Mouse (Mus musculus) hindbrain, embryonic 16.5 days (tissue): ENCODE results near the gene Rtl8b. TPM values are rescaled to one million over a fixed set of nuclear protein-coding genes. Genes with fewer than 3 reads are reported as not detected.
"Not testable (repeated sequence)": the region's sequence is repeated elsewhere in the genome, so short reads cannot be mapped to it uniquely, and the experiment has no call there.

Experiments
- ATAC-seq: fragments of 200-750 bp; cut with Nextera tagmentation; 2 replicates; pipeline ENCODE4 v1.8.0; 2017; ENCODE audit warnings: moderate TSS enrichment, moderate library complexity
- H3K27ac ChIP-seq: fragments of 300-500 bp; sonication (generic); 2 replicates; pipeline ENCODE4 v1.5.1; 2014; ENCODE audit warnings: low read depth, mild to moderate bottlenecking, control low read depth, low read length, moderate library complexity
- H3K27me3 ChIP-seq: fragments of 300-500 bp; sonication (generic); replicated peaks from 2 replicates; pipeline ENCODE4 v1.6.1; 2014; ENCODE audit warnings: low read length; ENCODE audit not compliant: control insufficient read depth, insufficient read depth
- H3K36me3 ChIP-seq: fragments of 300-500 bp; sonication (generic); 2 replicates; pipeline ENCODE4 v1.6.1; 2014; ENCODE audit warnings: mild to moderate bottlenecking, low read length, moderate library complexity, mixed read lengths; ENCODE audit not compliant: control insufficient read depth, insufficient read depth
- H3K4me1 ChIP-seq: fragments of 300-500 bp; sonication (generic); 2 replicates; pipeline ENCODE4 v1.6.1; 2014; ENCODE audit warnings: low read depth, low read length; ENCODE audit not compliant: control insufficient read depth, insufficient read depth
- H3K4me2 ChIP-seq: fragments of 300-500 bp; sonication (generic); 2 replicates; pipeline ENCODE4 v1.6.1; 2014; ENCODE audit warnings: mild to moderate bottlenecking, low read length, control low read depth, moderate library complexity
- H3K4me3 ChIP-seq: fragments of 300-500 bp; sonication (generic); 2 replicates; pipeline ENCODE4 v1.5.1; 2014; ENCODE audit warnings: mild to moderate bottlenecking, low read length, control low read depth, moderate library complexity
- H3K9ac ChIP-seq: fragments of 300-500 bp; sonication (generic); 2 replicates; pipeline ENCODE4 v1.6.1; 2014; ENCODE audit warnings: low read depth, mild to moderate bottlenecking, control low read depth, low read length, moderate library complexity
- H3K9me3 ChIP-seq: fragments of 300-500 bp; sonication (generic); 2 replicates; pipeline ENCODE4 v1.6.1; 2014; ENCODE audit warnings: mild to moderate bottlenecking, low read length, moderate library complexity; ENCODE audit not compliant: control insufficient read depth
- WGBS: fragments of 180-500 bp; shearing (Covaris S2); extraction: QIAGEN DNeasy Blood & Tissue Kit; methylation state at CpG from one replicate; pipeline ENCODE4 v1.1.7; 2014; 5-methylcytosine and 5-hydroxymethylcytosine counted together
- polyA plus RNA-seq: library from polyadenylated mRNA; unstranded; fragments of >200 nt; fragmentation: Nextera tagmentation; extraction: Ambion mirVana; gene quantifications from 2 replicates; pipeline ENCODE4 v1.2.1, GENCODE M21; 2015

Rtl8b gene
- polyA plus RNA-seq, 1 experiment from 2014 or later: 188 TPM

- not testable (repeated sequence) for H3K4me1 ChIP-seq, H3K4me2 ChIP-seq, H3K4me3 ChIP-seq, H3K9ac ChIP-seq, H3K36me3 ChIP-seq, H3K27ac ChIP-seq, ATAC-seq, H3K9me3 ChIP-seq, H3K27me3 ChIP-seq
- 60% methylated on average over 1 of the region's 3 CpGs for WGBS
Observed at GRCm38 (mm10) chrX:53682650-53683049, 12.4 kb upstream of the Rtl8b start.

- H3K9ac ChIP-seq, H3K27me3 ChIP-seq, H3K4me2 ChIP-seq, H3K36me3 ChIP-seq, H3K4me1 ChIP-seq, H3K4me3 ChIP-seq, H3K27ac ChIP-seq, H3K9me3 ChIP-seq: not testable (repeated sequence)
- 0 out of 2 replicates have a peak, but pooled peaks have one; percentile 45 for ATAC-seq
- 0% methylated on average over 1 of the region's 2 CpGs for WGBS
Observed at GRCm38 (mm10) chrX:53676943-53677342, 6.7 kb upstream of the Rtl8b start.

GRCm38 (mm10) chrX:53670696-53671095 lies 488 bp upstream of the Rtl8b start:
- not testable (repeated sequence) for H3K36me3 ChIP-seq, H3K27me3 ChIP-seq, H3K4me1 ChIP-seq, H3K9me3 ChIP-seq
- Histone ChIP-seq H3K27ac (peak overlapping the region; percentile 80), H3K9ac (peak overlapping the region; percentile 43), H3K4me3 (peak overlapping the region; percentile 32), H3K4me2 (peak overlapping the region; percentile 46)
- 16% methylated on average over 4 of the region's 4 CpGs for WGBS
- peak; percentile 62 for ATAC-seq

GRCm38 (mm10) chrX:53669557-53670270 lies 494 bp downstream of the Rtl8b start:
- Histone ChIP-seq H3K4me3 (peak overlapping the region; percentile 32), H3K4me2 (peak overlapping the region; percentile 48)
- H3K27me3 ChIP-seq, H3K9me3 ChIP-seq, H3K9ac ChIP-seq, H3K27ac ChIP-seq, H3K36me3 ChIP-seq, H3K4me1 ChIP-seq: not testable (repeated sequence)
- WGBS: no CpG with 5 or more reads among the region's 36 CpGs
- ATAC-seq: peak; percentile 55

GRCm38 (mm10) chrX:53652917-53653316 lies 17.3 kb downstream of the Rtl8b start:
- H3K9ac ChIP-seq, H3K27ac ChIP-seq, H3K9me3 ChIP-seq, ATAC-seq, H3K4me3 ChIP-seq, H3K27me3 ChIP-seq, H3K4me1 ChIP-seq, H3K36me3 ChIP-seq, H3K4me2 ChIP-seq: not testable (repeated sequence)
- 75% methylated on average over 4 of the region's 4 CpGs for WGBS

- Histone ChIP-seq H3K4me3 (no peak overlapping the region), H3K27me3 (no peaks in the 10 kb centered on the region), H3K9ac (no peak overlapping the region), H3K4me2 (no peak overlapping the region), H3K4me1 (no peaks in the 10 kb centered on the region), H3K36me3 (no peaks in the 10 kb centered on the region), H3K9me3 (no peaks in the 10 kb centered on the region), H3K27ac (no peak overlapping the region)
- ATAC-seq: no peak
- WGBS: 89% methylated on average over 5 of the region's 6 CpGs
Observed at GRCm38 (mm10) chrX:53645885-53646284, 24.3 kb downstream of the Rtl8b start.

- WGBS: 7% methylated on average over 10 of the region's 50 CpGs
- peak; percentile 96 for ATAC-seq
- not testable (repeated sequence) for H3K36me3 ChIP-seq, H3K9ac ChIP-seq, H3K9me3 ChIP-seq, H3K27ac ChIP-seq, H3K4me1 ChIP-seq, H3K27me3 ChIP-seq
- Histone ChIP-seq H3K4me2 (peak within 1 kb of the TSS; percentile 51), H3K4me3 (peak within 1 kb of the TSS; percentile 33)
Observed at GRCm38 (mm10) chrX:53642980-53643961, 26.9 kb downstream of the Rtl8b start, which contains the start of gene Rtl8a. Gene Rtl8a, minus strand, starts transcription at chrX:53643682.

GRCm38 (mm10) chrX:53642604-53642979 lies 27.6 kb downstream of the Rtl8b start:
- ATAC-seq, H3K27ac ChIP-seq, H3K36me3 ChIP-seq, H3K9ac ChIP-seq, H3K4me1 ChIP-seq, H3K9me3 ChIP-seq, H3K27me3 ChIP-seq: not testable (repeated sequence)
- peak overlapping the region; percentile 33 for H3K4me2 ChIP-seq
- WGBS: 41% methylated on average over 2 of the region's 4 CpGs
- H3K4me3 ChIP-seq: peak overlapping the region; percentile 24

- ATAC-seq, H3K36me3 ChIP-seq, H3K9me3 ChIP-seq, H3K4me1 ChIP-seq, H3K27me3 ChIP-seq, H3K4me2 ChIP-seq, H3K9ac ChIP-seq, H3K4me3 ChIP-seq, H3K27ac ChIP-seq: not testable (repeated sequence)
- WGBS: 60% methylated on average over 3 of the region's 3 CpGs
Observed at GRCm38 (mm10) chrX:53638107-53638506, 32.1 kb downstream of the Rtl8b start.
